Mouse (Mus musculus): ENCODE measurements around the gene Hdx.

DNA sequence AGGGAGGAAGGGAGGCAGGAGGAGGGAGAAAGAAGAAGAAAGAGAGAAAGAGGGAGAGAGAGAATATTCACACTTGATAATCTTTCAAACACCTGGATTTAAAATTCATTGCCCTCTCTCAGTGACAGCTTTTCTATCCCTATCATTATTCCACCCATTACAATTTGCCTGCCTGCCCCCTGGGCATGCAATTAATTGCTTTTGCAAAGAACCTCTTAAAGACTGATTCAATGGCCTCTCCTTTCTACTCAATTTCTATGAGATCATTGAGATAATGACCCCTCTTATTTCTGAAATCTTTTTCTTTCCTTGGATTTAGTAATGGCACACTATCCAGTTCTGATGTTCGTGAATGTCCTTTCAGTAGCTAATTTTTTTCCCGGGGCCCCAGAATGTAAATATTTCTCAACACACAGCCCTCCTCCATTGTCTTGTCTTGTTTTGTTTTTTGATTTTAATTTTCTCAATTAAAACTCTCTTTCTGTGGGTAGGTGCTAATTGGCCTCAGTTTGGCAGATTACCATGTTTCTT, 99.2 kb downstream of the Hdx start:
- no peak for TF ChIP-seq CTCF (IDR thresholded peaks at IDR 0.05; ENCODE audit: borderline replicate concordance, insufficient read depth, low read length)
- no peak for TF ChIP-seq POLR2A (IDR thresholded peaks at IDR 0.05; ENCODE audit: low read depth, low read length)
